Mouse (Mus musculus) liver, postnatal 0 days (tissue): Measurements from ENCODE around the gene Nrp2.

Experiments
- CTCF ChIP-seq: sonication (generic); IDR thresholded peaks from 2 replicates; pipeline ENCODE4 v1.5.1; 2016; ENCODE audit warnings: antibody characterized with exemption, low read depth
- EP300 ChIP-seq: IDR thresholded peaks from 2 replicates; pipeline ENCODE4 v1.6.1; 2016; ENCODE audit warnings: antibody characterized with exemption, low read depth, mild to moderate bottlenecking

DNA sequence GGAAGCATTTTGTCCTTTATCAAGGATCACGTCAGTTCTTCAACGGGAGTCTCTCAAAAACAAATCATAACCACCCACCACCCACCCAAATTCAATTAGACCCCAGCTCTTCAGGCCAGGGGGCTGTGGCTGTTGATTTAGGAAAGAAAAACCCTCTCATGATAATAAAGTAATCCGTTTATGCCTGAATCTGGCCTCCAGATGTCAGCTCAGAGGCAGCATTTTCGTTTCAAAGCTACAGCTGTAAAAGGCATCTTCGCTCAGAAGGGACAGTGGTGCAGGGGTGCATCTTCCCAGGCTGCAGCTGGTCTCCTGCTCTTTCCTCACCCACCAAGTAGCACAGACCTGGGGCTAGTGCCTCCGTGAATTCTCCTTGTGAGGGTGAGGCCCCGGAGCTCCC lies 62.1 kb downstream of the Nrp2 start:
- TF ChIP-seq CTCF, result no peak
- TF ChIP-seq EP300, result no peak
